Mouse (Mus musculus) embryo, embryonic 11.5 days (tissue): ENCODE results near the gene Tob2.

Experiments used
- DNase-seq: peaks from one replicate; pipeline ENCODE4 v3.0.0-alpha.2; 2012; ENCODE audit warnings: low read depth, low spot score

Gene Tob2

GRCm38 (mm10) chr15:81812287-81812686, 46.3 kb downstream of the Tob2 start:
- DNase-seq = no peak

- no peak for DNase-seq
These were observed 47.0 kb downstream of the Tob2 start for GRCm38 (mm10) chr15:81811599-81811996.

DNA sequence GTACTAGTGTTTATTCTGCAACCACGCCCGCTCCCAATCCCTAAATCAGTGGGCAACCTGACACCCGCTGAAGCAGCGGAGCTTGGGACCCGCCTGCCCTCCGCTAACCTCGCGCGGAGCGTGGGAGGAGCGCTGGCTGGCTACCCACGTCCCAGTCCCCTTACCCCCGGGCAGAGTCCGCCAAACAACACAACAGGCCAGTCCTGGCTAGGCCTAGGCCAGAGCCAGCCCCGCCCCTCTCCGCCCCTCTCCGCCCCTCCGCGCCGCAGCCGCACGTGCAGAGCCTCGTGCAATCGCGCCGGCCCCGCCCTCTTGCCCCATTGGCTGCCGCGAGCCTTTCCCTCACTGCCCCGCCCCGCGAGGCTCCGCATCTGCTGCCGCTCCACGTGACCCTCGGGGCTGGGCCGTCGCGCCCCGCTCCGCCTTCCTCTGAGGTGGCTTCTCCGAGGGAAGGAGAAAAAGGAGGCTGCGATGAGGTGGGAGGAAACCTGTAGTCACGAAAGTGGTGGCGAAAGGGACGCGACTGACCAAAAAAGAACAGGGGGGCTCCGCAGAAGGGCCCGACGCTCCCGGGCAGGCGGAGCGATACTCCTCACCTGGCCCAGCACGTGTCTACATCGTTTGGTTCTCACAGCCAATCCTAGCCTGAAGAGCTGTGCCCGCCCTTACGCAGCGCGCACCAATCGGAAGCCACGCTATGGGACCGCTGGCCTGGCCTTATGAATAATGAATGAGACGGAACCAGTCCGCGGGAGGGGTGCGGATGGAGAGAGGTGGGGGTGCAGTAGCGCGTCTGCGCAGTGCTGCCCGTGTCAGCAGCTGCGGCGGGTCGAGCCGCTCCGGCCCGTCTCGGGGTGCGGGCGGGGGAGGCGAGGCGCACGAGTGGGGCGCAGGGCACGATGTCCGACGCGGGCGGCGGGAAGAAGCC, 47.7 kb downstream of the Tob2 start:
- DNase-seq = peak; percentile 96

DNA sequence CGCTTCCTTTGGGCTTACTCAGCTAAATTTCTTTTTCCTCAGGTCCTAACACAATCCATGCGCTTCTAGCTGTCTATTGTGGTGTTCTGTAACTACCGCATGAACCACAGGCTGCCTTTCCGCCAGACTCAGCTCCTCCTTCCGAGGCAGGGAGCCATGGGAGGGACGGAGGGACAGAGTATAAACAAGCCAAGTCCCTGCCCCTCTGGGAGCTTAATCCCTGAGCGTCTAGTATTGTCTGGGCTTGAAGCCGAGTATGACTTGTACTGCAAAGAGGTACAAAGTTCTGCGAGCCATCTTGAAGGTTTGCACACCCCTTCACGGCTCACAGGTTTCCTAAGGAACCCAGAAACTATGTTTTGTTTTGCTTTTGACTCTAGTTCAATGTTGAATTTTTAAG, 48.4 kb downstream of the Tob2 start:
- DNase-seq = peak; percentile 32

- no peak for DNase-seq
These were observed 49.0 kb downstream of the Tob2 start for GRCm38 (mm10) chr15:81809550-81809949.

- no peak for DNase-seq
These were observed 49.8 kb downstream of the Tob2 start for GRCm38 (mm10) chr15:81808799-81809198.

DNA sequence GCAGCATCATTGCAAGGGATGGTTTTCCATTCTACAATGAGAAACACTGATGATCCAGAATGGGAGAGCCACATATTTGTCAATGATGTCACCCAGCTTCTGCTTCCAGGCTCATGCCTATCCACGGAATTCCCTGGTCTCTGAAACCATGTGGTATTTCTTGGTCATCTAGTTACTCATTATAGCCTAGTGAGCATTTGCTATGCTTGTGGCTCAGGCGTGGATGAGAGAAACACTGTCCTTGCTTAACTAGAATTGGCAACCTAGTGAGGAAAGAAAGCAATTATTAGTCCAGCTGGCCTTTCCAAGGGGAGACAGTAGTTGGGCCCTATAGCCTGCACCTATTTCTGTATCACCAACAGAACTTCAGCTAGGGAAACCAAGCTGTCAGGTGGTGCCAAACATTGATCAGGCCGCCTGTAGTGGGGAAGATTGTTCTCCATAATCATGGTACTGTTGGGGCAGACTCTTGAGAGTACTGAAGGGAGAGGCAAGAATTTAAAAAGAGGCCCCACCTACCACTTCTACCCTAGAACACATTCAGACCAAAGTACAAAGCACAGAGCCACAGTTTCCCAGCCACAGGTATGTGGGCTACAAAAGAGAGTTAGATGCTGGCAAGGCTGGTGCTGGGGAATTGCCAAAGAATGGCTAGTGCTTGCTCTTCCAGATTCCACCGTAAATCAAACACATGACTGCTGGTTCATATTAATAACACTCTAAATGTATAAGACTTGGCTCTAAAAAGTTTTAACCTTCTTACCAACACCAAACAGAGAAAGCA, 51.8 kb downstream of the Tob2 start:
- no peak for DNase-seq

- peak; percentile 13 for DNase-seq
These were observed 53.0 kb downstream of the Tob2 start for GRCm38 (mm10) chr15:81805624-81806023.

GRCm38 (mm10) chr15:81804883-81805282, 53.7 kb downstream of the Tob2 start:
- DNase-seq = no peak

DNA sequence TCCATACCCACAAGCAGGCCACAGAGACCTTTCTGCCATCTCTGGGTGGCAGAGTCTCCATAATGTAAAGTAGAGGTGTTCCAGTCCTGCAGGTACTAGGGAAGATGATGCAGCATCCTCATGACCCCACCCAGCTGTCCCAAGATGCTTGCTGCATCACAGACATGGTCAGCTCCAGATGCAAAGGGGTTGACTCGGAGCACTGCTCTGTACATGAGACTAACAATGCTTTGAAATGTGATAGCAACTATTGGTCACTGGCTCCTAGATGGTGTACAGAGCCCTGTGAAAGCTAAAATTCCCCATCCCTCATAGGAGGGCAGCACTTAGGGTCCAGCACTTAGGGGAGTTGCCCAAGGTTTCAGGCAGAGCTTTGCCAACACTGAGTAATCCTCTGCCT, 54.4 kb downstream of the Tob2 start:
- no peak for DNase-seq

DNA sequence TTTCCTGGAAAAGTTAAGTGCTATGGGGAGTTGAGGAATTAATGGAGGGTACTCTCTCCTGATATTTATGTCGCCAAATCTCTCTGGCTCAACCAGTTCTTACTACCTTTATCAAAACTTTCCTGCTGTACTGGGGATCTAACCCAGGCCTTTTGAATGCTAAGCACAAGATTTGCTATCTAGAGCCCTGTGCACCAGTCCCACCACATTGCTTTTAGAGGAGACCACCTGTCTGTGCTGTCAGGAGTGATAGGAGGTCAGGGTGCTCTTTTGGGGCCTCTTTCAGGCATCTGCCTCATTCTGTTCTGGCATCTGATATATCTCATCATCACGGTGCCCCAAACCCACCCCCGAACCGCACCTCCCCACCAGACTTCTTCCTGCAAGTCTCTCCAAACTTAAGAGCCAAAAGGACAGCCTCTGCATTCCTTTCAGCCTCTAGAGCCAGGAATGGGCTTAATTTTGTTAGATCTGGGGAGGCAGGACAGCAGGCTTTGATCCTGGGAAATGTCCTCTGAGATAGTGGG, 55.1 kb downstream of the Tob2 start:
- DNase-seq = no peak

- DNase-seq = no peak
These were observed 55.6 kb downstream of the Tob2 start for GRCm38 (mm10) chr15:81802941-81803351.

DNA sequence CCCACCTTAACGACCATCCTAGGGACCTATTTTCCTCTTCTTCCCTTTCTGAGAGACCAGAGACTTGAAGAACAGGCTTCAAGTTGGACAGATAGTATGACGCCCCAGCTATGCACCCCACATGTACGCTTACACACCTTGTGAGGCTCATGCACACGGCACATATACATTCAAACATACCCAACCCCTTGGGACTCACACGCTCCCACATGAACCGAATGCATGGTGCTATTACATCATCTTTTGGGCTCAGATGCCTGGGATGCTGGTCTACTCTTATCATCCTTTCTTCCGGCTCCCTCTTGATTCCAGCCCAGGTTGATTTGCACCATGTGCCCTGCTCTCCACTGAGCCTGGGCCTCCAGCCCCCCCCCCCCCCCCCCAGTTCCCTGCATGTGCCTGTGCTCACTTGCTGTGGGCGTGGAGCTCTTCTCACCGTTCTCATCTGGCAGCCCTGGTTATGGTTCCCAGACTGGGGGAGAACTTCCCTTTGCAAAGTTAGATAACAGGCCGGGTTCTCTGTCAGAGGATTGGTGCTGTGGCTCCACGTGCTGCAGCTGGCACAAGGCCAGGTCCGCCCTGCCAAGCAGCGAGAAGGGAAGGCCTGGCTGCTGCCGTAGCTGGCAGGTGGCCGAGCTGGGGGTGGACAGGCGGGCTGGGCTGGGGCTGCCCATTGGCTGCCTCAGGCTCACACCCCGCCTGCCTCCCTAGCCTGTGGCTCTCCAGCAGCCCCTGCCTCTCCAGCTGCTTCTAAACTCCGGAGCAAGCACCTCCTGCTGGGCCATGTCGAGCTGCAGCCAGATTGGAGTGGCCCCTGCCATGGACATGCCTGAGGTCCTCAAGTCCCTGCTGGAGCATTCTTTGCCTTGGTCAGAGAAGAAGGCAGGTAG, 56.4 kb downstream of the Tob2 start, which contains the start of gene Tef:
Gene Tef (plus strand): TSS at position 421 of the 890 bp plus-strand sequence.
- peak; percentile 81 for DNase-seq

DNA sequence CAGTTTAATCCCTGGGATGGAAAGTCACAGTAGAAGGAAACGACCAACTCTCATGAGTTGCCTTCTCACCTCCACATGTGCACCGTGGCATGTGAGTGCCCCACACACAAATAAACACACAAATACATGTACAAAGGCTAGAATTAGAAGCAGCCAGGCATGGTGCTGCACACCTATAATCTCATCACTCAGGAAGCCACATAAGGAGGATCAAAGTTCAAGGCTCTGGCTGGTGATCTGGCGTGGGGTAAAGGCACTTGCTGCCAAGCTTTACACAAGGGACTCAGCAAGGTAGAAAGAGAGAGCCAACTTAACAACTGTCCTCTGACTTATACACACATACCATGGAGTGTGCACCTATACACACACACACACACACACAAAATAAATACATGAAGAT, 58.2 kb downstream of the Tob2 start:
- no peak for DNase-seq

- DNase-seq = no peak
These were observed 60.2 kb downstream of the Tob2 start for GRCm38 (mm10) chr15:81798421-81798820.
